Mouse (Mus musculus): ENCODE data around the gene Olfr740.

Olfr740 gene

DNA sequence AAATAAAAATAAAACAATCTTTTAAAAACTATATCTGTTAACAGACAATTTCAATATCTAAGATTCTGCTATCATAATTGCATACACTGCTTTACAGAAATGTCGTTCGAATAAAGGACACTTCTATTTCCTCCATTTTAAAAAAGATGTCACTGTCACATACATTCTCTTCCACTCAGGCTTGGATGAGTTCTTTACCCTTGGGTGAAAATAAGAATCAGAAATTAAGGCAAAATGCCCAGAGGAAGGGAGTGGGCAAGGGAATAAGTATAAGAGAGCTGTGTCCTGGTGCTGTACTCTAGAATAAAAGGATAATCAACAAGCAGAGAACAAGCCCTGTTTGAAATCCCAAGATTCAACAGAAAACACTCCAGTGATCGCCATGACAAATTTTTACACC, at the start of gene Olfr740:
Gene Olfr740 (plus strand): TSS at position 301 of the 400 bp plus-strand sequence.
- in situ Hi-C loops (cut with MseI, MboI), result no loop called here

DNA sequence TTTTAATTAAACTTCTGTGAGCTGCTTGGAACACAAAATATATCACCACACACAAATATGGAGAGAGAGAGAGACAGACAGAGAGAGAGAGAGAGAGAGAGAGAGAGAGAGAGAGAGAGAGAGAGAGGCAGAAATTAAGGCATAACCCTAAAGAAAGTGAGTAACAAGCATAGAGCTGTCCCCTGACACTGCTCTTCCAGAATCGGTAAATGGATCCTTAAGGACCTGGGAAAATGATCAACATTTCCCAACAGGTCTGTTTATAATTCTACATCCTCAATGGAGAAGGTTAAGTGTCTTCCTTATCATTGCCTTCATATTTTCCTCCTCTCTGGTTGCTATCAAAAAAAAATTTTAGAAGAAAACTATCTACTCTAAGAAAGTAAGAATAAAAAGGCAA, 38.1 kb upstream of the Olfr740 start, which contains the start of gene Olfr738:
Gene Olfr738 (plus strand): TSS at position 301 of the 400 bp plus-strand sequence.
- in situ Hi-C loops (cut with MseI, MboI), result no loop called here

DNA sequence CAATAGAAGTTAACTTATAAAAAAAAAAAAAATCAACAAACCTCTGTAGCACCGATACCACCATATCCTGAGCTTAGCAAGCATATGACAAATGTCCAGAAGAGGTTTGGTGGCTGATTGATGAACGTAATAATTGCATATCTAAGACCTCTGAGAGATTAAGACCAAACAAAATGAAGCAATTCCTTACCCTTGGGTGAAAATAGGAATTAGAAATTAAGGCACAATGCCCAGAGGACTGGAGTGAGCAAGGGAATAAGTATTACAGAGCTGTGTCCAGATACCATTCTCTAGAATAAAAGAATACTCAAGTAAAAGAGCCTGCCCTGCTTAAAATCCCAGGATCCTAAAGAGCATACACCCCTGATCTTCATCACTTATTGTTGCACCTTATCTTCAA, 27.0 kb upstream of the Olfr740 start, which contains the start of gene Olfr739:
Gene Olfr739 (plus strand): TSS at position 301 of the 400 bp plus-strand sequence.
- in situ Hi-C loops (cut with MseI, MboI), result no loop called here

- in situ Hi-C loops (cut with MseI, MboI), result no loop called here
Measured at GRCm38 (mm10) chr14:50472438-50472837, 27.1 kb downstream of the Olfr740 start, which contains the start of gene Olfr741. TSS of gene Olfr741 (plus strand) at chr14:50472738.

- in situ Hi-C loops (cut with MseI, MboI), result no loop called here
Measured at GRCm38 (mm10) chr14:50478406-50478805, 33.1 kb downstream of the Olfr740 start.

DNA sequence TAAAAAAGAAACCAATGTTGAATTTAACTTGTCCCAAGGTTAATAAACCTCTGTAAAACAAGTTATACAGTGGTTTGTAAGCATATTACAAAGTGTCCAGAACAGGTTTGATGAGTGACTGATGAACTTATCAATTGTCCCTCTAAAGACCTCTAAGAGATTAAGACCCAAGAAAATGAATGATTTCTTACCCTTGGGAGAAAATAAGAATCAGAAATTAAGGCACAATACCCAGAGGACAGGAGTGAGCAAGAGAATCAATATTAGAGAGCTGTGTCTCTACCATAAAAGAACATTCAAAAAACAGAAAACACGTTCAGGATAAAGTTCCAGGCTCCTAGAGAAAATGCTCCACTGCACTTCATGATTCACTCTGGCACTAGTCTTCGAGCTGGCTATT, 58.0 kb downstream of the Olfr740 start, which contains the start of gene Olfr742:
Gene Olfr742 (plus strand): TSS at position 301 of the 400 bp plus-strand sequence.
- in situ Hi-C loops (cut with MseI, MboI), result no loop called here
